Mouse (Mus musculus) liver, adult 2 months (tissue): Measurements from ENCODE around the gene Ccdc59. TPM values are rescaled to one million over a fixed set of nuclear protein-coding genes. Genes with fewer than 3 reads are reported as not detected.

Experiments
- DNase-seq: peaks from one replicate; pipeline ENCODE4 v3.0.0-alpha.2; 2011; ENCODE audit warnings: low read depth, low spot score; ENCODE audit errors: extremely low read depth
- H3K27ac ChIP-seq: fragments of 200-500 bp; replicated peaks from 2 replicates; pipeline ENCODE4 v1.5.1; 2012; ENCODE audit warnings: low read depth, mild to moderate bottlenecking, control low read depth, inconsistent platforms, low read length; ENCODE audit not compliant: insufficient read depth
- H3K27me3 ChIP-seq: fragments of 200-500 bp; 2 replicates; pipeline ENCODE4 v1.6.1; 2012; ENCODE audit warnings: mild to moderate bottlenecking, moderate library complexity, low read length, inconsistent platforms; ENCODE audit not compliant: control insufficient read depth, insufficient read depth
- H3K36me3 ChIP-seq: fragments of 200-500 bp; 2 replicates; pipeline ENCODE4 v1.6.1; 2012; ENCODE audit warnings: low read length, inconsistent platforms; ENCODE audit not compliant: control insufficient read depth, insufficient read depth
- H3K4me1 ChIP-seq: fragments of 200-500 bp; 2 replicates; pipeline ENCODE4 v1.6.1; 2011; ENCODE audit warnings: low read length; ENCODE audit not compliant: control insufficient read depth, insufficient read depth
- H3K4me3 ChIP-seq: fragments of 200-500 bp; 2 replicates; pipeline ENCODE4 v1.5.1; 2011; ENCODE audit warnings: low read depth, mild to moderate bottlenecking, control low read depth, low read length, moderate library complexity; ENCODE audit not compliant: insufficient read depth
- H3K79me2 ChIP-seq: fragments of 200-500 bp; 2 replicates; pipeline ENCODE4 v1.6.1; 2012; ENCODE audit warnings: inconsistent platforms, mild to moderate bottlenecking, low read length, moderate library complexity; ENCODE audit not compliant: control insufficient read depth, insufficient read depth
- H3K9ac ChIP-seq: fragments of 200-500 bp; 2 replicates; pipeline ENCODE4 v1.6.1; 2012; ENCODE audit warnings: low read depth, mild to moderate bottlenecking, control low read depth, inconsistent platforms, low read length
- CTCF ChIP-seq: fragments of 200-500 bp; IDR thresholded peaks from 2 replicates; pipeline ENCODE4 v1.5.1; 2011; ENCODE audit warnings: low read depth, low read length, control low read depth
- POLR2A ChIP-seq: fragments of 200-500 bp; IDR thresholded peaks from 2 replicates; pipeline ENCODE4 v1.6.1; 2011; ENCODE audit warnings: low read length, control low read depth; ENCODE audit not compliant: insufficient read depth; ENCODE audit errors: extremely low read depth
- WGBS: fragments of 180-500 bp; shearing (Covaris S2); methylation state at CpG from one replicate; pipeline ENCODE4 v1.1.7; 2018; 5-methylcytosine and 5-hydroxymethylcytosine counted together
- polyA plus RNA-seq: library from polyadenylated mRNA; depleted of rRNA; stranded (reverse); fragments of >200 nt; gene quantifications from 2 replicates; pipeline ENCODE4 v1.2.3, GENCODE M21; 2012
- total RNA-seq: library from RNA; depleted of rRNA; stranded (reverse); fragments of >200 nt; gene quantifications from 2 replicates; pipeline ENCODE4 v1.2.3, GENCODE M21; 2014

Gene Ccdc59
- total and polyA plus RNA-seq, 2 experiments: 2.7 to 6.5 TPM

- H3K36me3 ChIP-seq: no peaks in the 10 kb centered on the region
- no peaks in the 10 kb centered on the region for H3K27me3 ChIP-seq
- no peak overlapping the region for H3K4me3 ChIP-seq
- whole genome bisulfite sequencing: 91% methylated on average over 2 of the region's 2 CpGs
- H3K79me2 ChIP-seq: no peaks in the 10 kb centered on the region
- H3K27ac ChIP-seq: no peak overlapping the region
- no peaks in the 10 kb centered on the region for H3K4me1 ChIP-seq
- no peak for DNase-seq
- no peak overlapping the region for H3K9ac ChIP-seq
- TF ChIP-seq POLR2A: no peak
- TF ChIP-seq CTCF: no peak
These were observed 37.4 kb upstream of the Ccdc59 start for GRCm38 (mm10) chr10:105803461-105803860.

GRCm38 (mm10) chr10:105806259-105807010 lies 34.4 kb upstream of the Ccdc59 start:
- Histone ChIP-seq H3K79me2 (no peaks in the 10 kb centered on the region), H3K27me3 (no peaks in the 10 kb centered on the region), H3K4me1 (no peaks in the 10 kb centered on the region), H3K9ac (no peak overlapping the region), H3K36me3 (no peaks in the 10 kb centered on the region), H3K27ac (no peak overlapping the region), H3K4me3 (no peak overlapping the region)
- no peak for TF ChIP-seq CTCF
- DNase-seq: no peak
- WGBS: 92% methylated on average over 7 of the region's 7 CpGs

GRCm38 (mm10) chr10:105834627-105835228 lies 6.1 kb upstream of the Ccdc59 start:
- Histone ChIP-seq H3K27me3 (no peaks in the 10 kb centered on the region), H3K36me3 (peaks cover 6% of the 10 kb centered on the region), H3K9ac (no peak overlapping the region), H3K4me3 (no peak overlapping the region), H3K79me2 (no peaks in the 10 kb centered on the region), H3K27ac (no peak overlapping the region), H3K4me1 (no peaks in the 10 kb centered on the region)
- TF ChIP-seq CTCF: no peak
- TF ChIP-seq POLR2A: no peak
- WGBS: 71% methylated on average over 10 of the region's 10 CpGs
- DNase-seq: peak; percentile 13

GRCm38 (mm10) chr10:105842574-105842973 lies 1.7 kb downstream of the Ccdc59 start:
- WGBS: 85% methylated on average over 7 of the region's 7 CpGs
- H3K4me3 ChIP-seq: no peak overlapping the region
- H3K36me3 ChIP-seq: peaks cover 31% of the 10 kb centered on the region
- no peak overlapping the region for H3K9ac ChIP-seq
- TF ChIP-seq POLR2A (no peak), CTCF (no peak)
- no peak overlapping the region for H3K27ac ChIP-seq
- no peaks in the 10 kb centered on the region; the same call in 1 of the 2 replicates for H3K79me2 ChIP-seq
- peaks cover 3% of the 10 kb centered on the region; the same call in 1 of the 2 replicates for H3K4me1 ChIP-seq
- H3K27me3 ChIP-seq: no peaks in the 10 kb centered on the region
- DNase-seq: no peak

GRCm38 (mm10) chr10:105850286-105850685 lies 9.4 kb downstream of the Ccdc59 start:
- Histone ChIP-seq H3K27ac (no peak overlapping the region), H3K4me1 (no peaks in the 10 kb centered on the region), H3K79me2 (no peaks in the 10 kb centered on the region), H3K27me3 (no peaks in the 10 kb centered on the region), H3K4me3 (no peak overlapping the region), H3K36me3 (peaks cover 19% of the 10 kb centered on the region), H3K9ac (no peak overlapping the region)
- DNase-seq: peak; percentile 35
- TF ChIP-seq POLR2A (no peak), CTCF (no peak)
- WGBS: 34% methylated on average over 5 of the region's 5 CpGs

- no peak overlapping the region for H3K9ac ChIP-seq
- no peaks in the 10 kb centered on the region for H3K27me3 ChIP-seq
- no peaks in the 10 kb centered on the region for H3K4me1 ChIP-seq
- H3K27ac ChIP-seq: no peak overlapping the region
- H3K4me3 ChIP-seq: no peak overlapping the region
- H3K79me2 ChIP-seq: no peaks in the 10 kb centered on the region
- DNase-seq: no peak
- H3K36me3 ChIP-seq: peaks cover 15% of the 10 kb centered on the region
- TF ChIP-seq POLR2A (no peak), CTCF (no peak)
- 80% methylated on average over 4 of the region's 4 CpGs for WGBS
These were observed 10.3 kb downstream of the Ccdc59 start for GRCm38 (mm10) chr10:105851136-105851535.
